Mouse (Mus musculus): Measurements from ENCODE around the gene Plekhj1.

Plekhj1 gene

DNA sequence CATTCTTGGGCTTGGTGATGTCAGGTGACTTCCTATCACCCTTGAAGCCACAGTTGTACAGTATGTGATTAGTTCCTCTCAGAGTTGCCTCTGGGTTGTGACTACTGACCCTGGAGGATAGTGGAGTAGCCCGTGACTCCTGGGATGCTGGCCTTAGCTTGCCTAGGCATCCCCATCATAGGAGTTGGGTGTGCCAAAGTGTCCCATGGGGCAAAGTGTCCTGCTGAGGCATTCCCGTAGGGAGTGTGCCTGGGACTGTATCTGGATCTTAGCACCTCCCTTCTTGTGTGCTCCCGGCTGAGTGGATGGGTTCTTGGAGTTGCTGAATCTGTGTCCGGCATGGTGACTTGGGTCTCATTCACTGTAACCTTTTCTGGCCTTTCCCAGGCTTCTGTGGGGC is 23.4 kb downstream of the Plekhj1 start:
- DNase-seq: no peak

DNA sequence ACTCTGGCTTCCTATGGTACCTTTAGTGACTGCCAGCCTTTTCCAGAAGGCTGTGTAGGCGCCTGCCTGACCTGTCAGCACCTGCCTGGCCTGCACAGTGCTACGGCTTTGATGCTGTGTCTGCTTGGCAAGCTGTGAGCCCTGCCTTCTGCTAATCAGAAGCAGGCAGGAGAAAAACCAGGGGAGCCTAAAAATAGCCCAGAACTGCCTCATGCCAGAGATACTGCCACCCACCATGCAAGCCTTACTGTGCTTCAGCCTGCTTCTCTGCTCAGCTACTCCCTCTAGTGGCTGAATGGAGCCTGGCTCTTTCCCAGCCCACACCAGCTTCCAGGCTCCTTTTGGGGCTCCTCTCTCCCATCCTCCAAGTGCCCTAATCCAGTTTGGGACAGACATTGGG is 23.9 kb downstream of the Plekhj1 start:
- peak; percentile 83 for DNase-seq

DNA sequence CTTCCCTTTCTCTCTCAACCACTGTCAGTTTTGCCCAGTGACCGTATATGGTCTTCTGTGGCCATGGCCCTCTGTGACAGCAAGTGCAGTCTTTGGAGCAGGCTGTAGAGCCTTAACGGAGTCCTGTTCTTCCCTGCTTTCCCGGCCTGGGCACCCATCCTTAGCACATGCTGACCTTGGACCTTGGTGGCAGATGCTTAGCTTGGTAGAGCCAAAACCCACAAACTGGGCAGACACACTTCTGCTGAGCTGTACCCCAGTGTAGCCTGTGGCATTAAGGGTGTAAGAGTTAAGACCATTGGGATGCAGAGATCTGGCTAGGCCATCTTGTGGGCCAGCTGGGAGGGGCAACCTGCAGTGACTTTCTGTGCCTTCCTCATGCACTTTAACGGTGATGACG is 24.6 kb downstream of the Plekhj1 start:
- no peak for DNase-seq

DNA sequence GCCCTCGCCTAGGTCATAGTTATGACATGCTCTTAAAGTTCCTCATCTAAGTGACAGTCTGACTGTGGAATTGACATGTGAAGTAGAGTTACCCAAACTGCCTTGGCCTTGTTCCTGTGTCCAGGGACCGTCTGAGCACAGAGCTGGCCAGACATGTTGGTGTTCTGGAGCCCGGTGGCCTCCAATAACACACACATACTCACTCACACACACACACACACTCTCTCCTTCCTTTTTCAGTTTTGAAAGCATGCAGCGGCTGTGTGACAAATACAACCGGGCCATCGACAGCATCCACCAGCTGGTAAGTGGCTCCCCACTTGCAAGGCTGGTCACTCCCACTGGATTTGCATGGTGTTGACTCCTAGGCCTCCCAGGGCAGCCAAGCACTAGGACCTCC is 30.1 kb downstream of the Plekhj1 start:
- DNase-seq: no peak

DNA sequence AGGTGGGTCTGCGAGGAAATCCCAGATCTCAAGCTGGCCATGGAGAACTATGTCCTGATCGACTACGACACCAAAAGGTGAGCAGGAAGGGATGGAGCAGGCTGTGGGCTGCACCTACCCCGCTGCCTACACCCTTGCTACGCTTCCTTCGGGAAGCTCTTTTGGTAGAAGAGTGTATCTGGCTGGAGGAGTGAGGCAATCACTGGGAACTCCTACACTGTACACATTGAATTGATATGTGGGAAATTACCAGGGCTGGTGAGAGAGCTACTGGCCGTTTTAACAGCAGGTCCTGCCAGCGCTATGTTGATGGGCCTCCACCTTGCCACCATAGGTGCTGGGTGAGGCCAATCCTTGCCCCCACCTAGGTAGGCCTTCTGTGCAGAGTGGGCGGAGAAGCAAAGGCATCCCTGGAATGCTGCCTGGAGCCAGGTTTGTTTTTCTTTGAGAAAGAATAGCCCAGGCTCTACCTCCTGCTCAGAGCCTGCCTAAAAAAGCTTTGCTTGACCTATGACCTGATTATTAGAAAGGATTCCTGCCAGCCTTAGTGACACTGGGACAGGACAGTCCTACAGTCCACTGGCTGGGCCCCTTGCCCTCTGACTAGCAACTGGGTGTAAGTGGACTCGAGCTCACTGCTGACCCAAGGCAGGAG is 32.1 kb downstream of the Plekhj1 start:
- DNase-seq: peak; percentile 51

DNA sequence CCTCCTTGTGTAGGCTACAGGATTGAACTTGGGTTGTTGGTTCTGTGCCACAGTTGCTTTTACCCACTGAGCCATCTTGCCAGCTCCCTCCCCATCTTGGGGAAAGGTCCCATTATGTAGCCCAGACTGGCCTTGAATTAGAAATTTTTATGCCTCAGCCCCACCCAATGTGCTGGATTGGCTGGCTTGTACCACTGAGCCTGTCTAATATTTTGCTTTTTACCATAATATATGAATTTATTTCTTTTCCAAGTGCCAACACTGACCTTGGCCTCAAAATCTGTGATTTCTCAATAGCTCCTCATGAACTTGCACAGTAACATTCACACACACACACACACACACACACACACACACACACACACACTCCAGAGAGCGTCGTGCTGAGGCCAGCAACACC is 32.7 kb downstream of the Plekhj1 start:
- no peak for DNase-seq

DNA sequence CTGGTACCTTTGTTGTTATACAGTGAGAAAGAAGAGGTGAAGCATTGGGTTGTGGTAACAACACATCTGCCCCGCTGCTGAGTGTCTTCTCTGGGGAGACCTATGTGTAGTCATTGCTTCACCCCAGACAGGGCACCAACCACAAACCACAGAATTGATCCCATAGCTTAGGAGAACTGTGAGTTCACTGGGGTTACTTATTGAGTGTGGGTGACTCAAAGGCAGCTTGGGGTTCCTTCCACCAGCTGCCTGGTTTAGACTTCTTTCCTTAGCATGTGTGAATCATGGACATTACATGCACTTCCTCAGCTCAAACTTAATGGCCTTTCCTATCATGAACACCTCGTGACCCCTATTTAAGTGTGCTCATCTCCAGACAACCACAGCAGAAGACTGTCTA is 34.9 kb downstream of the Plekhj1 start:
- DNase-seq: no peak

DNA sequence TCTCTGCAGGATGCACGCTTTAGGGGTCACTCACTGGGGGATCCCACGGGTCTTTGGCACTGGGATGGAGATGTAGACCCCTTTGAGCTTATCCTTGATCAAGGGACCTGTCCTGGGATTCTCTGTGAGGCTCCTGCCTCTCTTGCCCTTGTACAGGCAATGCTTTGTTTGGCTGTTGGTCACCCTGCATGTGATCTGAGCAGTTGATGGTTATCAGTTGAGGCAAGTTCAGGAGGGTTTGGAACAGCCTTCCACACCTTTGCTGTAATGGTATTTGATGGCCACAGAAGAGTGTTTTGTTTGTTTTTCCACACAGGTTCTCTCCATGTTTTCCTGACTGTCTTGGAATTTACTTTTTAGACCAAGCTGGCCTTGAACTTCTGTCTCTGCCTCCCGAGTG is 36.6 kb downstream of the Plekhj1 start:
- DNase-seq: no peak

DNA sequence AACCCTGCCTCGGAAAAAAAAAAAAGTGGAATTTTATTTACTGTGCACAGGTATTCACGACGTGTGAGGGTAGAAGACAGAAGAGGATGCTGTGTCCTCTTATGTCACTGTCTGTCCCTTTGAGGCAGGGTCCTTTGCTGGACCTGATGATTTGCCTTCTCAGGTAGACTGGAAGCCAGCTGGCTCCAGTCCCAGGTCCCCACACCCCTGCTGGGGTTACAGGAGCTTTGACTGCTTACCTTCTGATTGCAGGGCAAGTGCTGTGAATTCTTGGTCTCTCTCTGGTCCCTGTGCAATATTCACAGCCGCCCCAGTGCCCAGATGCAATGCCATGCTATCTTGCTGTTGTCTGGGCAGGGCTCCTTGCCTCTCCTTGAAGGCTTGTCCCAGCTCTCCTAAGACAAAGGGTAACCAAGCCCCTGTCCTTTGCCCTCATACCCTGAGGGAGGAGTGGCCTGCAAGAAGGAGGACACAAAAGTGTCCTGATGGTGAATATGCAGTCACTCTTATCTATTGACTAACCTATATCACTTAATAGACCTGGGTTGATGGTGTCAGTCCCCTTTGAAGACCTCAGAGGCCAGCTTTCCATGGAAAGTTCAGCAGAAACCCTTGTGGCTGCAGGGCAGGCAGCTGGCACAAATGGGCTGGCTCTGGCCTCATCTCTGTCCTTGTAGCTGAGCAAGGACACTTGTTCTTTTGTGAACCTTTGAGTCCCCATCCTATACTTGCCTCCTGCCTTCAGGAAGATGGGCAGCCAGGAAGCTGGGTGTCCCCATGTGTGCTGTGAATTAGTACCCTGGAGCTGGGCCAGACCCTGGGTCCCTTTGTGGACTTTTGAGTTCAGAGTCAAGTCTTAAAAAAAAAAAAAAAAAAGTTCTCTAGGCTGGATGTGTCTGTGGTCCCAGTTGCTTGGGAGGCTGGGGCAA is 37.6 kb downstream of the Plekhj1 start:
- no peak for DNase-seq

DNA sequence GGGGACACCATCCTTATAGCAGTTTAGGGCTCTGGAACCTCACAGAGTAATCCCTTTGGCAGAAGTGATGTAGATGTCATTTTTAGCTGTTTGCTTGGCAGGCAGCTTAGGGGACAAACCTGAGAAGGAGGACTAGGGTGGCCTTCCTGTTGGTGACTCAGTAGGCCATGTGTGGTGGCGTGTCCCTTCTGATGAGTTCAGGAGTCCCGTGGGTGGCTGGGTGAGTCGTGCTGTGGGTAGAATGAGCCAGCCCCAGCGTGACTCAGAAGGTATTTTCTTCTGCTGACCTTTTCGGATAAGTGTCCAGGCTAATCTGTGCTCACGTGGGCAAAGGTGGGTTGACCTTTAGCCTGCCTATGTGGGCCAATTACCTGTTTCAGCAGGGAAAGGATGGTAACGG is 39.8 kb downstream of the Plekhj1 start:
- DNase-seq: no peak

DNA sequence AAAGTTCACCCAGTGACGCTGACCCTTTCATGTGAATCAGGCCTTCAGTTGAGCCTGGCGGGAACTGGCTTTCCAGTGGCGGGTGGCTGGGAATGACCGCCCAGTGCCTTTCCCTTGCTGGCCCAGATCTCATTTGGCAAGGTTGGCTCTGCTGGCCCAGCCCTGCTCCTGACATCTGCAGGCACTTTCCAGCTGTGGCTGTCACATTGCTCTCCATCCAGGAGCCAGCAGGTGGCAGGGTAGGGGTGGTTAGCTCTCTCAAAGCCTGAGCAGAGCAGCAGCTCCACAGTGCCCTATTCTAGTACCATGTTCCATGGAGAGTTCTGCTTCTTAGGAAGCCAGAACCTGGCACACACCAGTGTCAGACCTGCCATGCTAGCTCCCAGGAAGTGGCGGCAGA is 40.7 kb downstream of the Plekhj1 start:
- peak; percentile 80 for DNase-seq

DNA sequence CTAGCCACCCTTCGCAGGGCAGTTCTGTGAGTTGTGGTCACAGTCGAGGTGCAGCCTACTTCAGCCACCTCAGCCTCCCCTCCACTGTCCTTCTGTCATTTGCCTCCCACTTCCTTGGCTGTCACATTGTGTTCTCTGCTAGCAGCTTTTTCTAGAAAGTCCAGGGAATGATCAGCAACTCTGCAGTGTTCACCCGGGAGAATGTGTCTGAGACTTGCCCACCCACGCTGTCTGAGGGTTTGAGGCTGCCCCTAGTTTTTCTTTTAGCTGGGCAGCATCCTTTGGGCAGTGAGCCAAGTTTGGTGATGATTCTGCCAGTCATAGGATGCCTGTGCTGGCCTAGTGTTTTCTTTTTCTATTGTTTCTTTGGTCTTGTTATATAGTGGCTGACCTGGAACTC is 41.5 kb downstream of the Plekhj1 start:
- DNase-seq: no peak

DNA sequence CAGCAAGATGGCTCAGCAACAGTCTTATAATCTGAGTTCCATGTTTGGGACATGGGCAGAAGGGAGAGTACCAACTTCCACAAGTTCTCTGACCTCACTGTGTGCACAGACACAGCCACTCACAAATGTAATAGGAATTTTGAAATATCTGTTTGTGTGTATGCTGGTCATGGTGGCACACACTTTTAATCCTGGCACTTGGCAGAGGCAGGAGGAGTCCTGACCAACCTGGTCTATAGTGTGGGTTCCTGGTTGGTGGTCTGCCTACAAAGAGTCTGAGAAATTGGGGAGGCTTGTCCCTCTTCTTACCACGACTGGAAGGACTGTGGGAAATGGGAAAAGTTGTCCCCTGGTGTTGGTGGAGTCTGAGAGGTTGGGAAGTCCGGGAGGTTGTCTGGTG is 41.9 kb downstream of the Plekhj1 start:
- DNase-seq: no peak

DNA sequence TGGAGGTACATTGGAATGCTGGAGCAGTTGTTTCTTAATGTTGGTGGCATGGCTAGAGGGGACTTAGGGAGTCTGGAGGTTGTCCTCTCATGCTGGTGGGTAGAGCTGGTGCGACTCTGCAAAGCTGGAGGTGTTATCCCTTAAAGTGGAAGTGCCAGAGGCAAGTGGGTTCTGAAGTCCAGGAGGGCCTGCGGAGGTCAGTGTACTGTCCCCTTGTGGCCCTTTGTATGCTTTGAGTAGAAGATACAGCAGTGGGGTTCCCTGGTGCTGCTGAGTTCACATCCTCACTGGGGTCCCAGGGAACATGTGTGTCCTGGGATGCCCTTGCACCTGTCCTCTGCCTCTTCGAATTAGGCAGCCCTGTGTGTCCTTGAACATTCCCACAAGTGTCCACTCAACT is 42.3 kb downstream of the Plekhj1 start:
- DNase-seq: no peak

DNA sequence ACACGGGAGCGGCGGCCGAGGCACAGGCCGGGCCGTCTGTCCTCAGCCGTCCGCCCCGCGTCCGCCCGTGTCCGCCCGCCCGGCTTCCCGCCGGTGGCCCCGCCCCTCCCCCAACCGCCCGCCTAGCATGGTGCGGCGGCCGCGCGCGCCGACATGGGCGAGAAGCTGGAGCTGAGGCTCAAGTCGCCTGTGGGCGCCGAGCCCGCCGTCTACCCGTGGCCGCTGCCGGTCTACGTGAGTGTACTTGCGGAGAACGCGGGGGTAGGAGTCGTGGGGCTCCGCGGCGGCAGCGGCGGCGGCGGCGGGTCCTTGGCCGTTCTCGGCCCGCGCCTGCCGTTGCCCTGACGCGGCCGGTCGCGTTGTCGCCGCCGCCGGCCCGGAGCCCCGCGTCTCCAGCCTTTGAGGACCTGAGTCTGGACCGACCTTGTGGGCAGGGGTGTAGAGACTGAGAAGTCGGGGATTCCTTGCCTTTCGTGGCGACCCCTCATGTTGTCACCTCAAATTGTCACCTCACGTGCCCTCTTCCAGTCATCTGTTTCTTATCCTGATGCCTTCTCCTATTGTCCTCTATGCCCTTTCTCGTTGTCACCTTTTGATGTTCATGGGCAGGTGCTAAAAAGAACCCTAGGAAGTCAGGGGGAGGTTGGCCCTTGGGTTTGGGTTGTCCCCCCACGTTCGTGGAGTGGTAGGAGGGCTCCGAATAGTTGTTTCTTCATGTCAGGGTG is 43.0 kb downstream of the Plekhj1 start:
- DNase-seq: no peak

DNA sequence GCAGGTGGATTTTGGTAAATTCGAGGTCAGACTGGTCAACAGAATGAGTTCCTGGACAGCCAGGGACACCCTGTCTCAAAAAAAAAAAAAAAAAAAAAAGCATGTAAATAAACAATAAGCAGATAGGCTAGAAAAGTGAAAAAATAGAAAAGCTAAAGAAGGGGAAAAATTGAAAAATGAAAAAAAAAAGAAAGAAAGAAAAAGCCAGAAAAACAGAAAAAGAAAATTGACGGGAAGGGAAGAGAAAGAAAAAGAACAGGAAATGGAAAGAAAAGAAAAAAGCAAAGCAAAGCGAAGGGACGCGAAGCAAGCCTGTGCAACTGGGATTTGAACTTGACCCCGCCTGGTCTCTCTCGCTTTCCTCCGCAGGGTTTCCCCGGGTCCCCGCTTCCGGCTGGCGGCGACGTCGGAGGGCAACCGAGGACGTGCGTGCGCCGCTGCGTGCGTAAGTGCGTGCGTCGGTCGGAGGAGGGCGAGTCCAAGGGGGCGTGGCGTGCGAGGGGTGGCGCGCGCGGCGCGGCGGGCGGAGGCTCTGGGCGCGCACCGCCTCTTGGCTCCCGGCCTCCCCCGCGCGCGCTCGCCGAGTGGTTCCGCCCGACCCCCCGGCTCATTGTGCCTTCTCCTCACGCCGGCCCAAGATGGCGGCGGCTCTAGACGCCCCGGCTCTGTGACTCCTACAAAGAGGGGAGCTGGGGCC is 43.7 kb downstream of the Plekhj1 start, which contains the start of gene Dot1l:
TSS of gene Dot1l (plus strand) at position 613 of the 697 bp plus-strand sequence.
- peak; percentile 99 for DNase-seq

DNA sequence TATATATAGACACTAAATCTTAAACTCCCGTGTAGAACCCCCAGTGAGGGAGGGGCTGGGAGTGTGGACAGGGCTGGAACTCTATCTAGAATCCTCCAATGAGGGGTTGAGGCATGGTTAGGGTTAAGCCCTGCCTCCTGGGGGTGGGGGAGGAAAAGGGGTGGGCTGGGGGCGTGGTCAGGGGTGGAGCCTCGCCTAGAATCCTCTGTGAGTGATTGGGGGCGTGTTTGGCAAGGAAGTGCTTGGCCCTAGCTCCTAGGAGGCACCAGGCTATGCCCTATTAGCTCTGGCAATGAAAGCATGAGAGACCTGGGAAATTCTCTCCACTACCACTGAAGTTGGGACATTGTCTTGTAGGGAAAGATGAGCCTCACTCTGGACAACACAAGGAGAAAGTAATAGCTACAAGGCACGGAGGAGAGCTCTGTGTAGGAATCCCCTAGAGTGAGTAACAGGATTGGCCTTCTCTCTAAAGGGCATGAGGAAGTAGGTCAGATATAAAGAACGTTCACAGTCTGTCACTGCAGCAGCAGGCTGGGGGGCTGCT is 46.3 kb downstream of the Plekhj1 start:
- peak; percentile 87 for DNase-seq

DNA sequence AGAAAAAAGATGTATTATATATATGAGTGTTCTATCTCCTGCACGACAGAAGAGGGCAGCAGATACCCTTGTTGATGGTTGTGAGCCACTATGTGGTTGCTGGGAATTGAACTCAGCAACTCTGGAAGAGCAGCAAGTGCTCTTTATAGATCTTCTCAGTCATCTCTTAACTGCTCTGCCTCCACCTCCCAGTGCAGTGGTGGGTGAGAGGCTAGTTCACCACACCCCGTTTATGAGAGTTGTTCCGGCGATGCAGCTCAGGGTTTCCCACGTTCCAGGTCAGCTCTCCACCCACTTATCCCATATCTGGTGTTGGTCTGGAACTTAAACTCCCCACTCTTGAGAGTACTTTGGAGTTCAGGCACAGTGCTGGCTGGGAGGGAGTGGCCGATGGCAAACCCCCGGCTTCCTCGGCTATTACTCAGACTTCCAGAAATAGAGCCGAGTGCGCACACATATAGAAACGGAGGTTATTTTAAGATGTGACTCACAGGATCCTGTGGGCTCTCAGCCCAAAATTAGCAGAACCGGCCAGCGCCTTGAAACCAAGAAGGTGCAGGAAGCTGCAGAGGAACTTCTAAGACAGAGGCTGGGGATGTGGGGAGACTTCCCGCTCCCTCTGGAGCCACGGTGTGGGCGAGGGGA is 47.1 kb downstream of the Plekhj1 start:
- peak; percentile 67 for DNase-seq

DNA sequence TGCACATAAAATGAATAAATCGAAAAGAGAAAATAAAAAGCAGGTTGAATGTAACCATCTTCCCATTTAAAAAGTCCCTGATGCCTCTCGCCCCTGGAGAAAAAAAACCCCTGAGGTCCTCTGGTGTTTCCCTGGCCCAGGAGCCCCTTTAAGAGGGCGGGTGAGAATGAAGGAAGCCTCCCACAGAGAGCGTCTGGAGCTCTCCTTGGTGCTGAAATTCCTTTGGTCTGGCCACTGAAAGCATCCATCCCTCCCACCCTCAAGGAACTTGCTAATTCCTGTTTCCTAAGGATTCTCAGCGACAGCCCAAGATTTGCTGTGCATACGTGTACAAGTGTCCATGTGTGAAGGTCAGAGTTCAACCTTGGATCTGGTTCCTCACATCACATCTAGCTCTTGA is 49.8 kb downstream of the Plekhj1 start:
- peak; percentile 75 for DNase-seq

DNA sequence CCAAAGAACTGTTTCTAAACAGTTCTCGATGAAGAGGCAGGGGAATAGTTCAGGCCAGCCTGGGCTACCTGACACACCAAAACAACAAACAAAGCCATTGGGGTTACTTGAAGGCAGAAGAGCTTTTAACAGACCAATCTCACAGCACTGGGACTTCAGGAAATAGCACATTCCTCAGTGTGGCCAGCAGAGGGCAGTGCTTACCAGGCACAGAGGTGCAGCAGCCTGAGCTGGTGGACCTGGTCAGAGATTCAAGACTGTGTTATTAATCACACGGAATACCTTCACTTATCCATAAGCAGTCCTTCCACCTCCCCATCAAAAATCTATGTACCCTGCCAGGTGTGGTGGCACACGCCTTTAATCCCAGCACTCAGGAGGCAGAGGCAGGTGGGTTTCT is 51.0 kb downstream of the Plekhj1 start:
- peak; percentile 84 for DNase-seq
